Mouse (Mus musculus): ENCODE results near the gene Ago1. TPM values are rescaled to one million over a fixed set of nuclear protein-coding genes. Genes with fewer than 3 reads are reported as not detected.

Ago1 gene
- total and polyA plus RNA-seq, 3 experiments, result 5.4 to 312 (median 15.4) TPM

DNA sequence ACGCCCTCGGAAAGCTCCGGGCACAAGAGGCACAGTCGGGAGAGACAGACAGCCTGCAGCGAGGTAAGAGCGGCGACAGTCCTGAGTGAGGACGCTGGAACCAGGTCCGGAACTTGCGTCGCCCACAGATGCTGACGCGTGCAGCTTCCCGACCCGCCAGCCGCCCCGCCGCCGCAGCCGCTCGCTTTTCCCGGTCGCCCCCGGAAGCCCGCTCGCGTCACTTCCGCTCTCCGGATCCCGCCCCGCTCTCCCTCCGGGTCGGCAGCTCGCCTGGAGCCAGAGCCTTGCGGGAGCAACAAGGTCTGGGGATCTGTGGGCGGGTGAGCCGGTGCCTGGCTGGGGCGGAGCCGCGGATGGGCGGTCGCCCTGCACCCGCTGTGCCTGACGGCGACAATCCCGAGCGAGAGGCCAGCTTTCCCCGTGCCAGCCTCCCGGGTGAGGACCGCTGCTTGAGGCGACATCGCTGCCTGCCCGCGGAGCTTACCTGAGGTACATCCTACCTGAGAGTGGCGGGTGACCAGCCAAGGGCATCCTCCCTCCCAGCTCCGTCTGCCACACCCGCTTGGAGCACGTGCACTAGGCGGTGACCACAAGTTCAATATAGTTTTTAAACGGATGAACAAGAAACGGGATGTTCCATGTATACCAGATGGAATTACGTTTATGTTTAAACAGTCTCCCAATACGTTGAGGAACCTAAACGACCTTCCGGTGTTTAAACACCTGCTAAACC is 38.9 kb downstream of the Ago1 start, which contains the start of gene Ago3 (continued):
- TF ChIP-seq NRF1 (IDR thresholded peaks at IDR 0.05; ENCODE audit: insufficient read depth, low read depth, low read length, poor library complexity, severe bottlenecking) (no peak), SMC3 (IDR thresholded peaks at IDR 0.05; ENCODE audit: low read depth, low read length) (no peak), ELF1 (IDR thresholded peaks at IDR 0.05; ENCODE audit: low read depth, low read length) (peak; percentile 67; the same call in 1 of the 2 replicates)

DNA sequence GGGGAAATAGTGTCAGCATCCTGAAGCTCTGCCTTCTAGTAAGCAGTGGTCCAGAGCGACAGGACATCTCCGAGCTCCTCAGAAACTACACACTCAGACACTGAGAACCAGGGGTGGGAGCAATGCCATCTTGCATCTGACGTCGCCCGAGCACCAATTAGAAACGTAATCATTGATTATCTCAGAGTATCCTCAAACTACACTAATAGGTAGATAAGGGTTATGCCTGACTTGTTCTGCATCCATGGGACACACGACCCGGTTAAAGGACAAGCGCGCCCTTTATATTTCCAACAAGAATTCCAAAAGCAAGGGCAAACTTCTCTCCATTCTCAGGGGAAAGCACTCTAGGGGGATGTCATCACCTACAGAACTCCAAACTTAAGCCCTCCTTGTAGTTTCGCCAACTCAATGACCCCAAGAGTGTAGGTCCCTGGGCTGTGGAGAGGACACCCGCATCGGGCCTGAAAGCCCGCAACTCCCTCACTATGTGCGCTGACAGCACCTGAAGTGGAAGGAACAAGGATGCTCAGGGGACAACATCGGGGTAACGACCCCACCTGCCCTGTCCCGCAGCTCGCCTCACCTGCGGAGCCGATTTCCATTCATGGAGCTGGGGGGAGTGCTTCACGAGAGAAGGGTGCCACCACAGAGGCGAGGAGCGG is 39.6 kb downstream of the Ago1 start:
- H3K9ac ChIP-seq (ENCODE audit: control insufficient read depth, low read depth, low read length, poor library complexity, severe bottlenecking), result peak overlapping the region; percentile 88
- peaks cover 0 to 12% of the 10 kb centered on the region in 2 experiments; a peak in 2 of 4 replicates for H3K36me3 ChIP-seq (ENCODE audit: control insufficient read depth in 1 of 2, insufficient read depth in 2 of 2, low read length in 2 of 2)
- no peaks in the 10 kb centered on the region for H3K27me3 ChIP-seq (ENCODE audit: control insufficient read depth in 1 of 2, insufficient read depth in 2 of 2, low read length in 2 of 2)
- DNase-seq (ENCODE audit: low read depth, low spot score), result peak; percentile 55
- H3K4me1 ChIP-seq (ENCODE audit: control insufficient read depth in 1 of 2, insufficient read depth in 2 of 2, low read length in 2 of 2), result peaks cover 5 to 6% of the 10 kb centered on the region in 2 experiments
- peak overlapping the region; percentile 88 to 97 for H3K4me3 ChIP-seq (ENCODE audit: control insufficient read depth in 1 of 2, insufficient read depth in 1 of 2, low read depth in 2 of 2, low read length in 2 of 2)
- peaks cover 14% of the 10 kb centered on the region for H3K79me2 ChIP-seq (ENCODE audit: control insufficient read depth, insufficient read depth, low read length, poor library complexity)
- TF ChIP-seq TCF12 (IDR thresholded peaks at IDR 0.05; ENCODE audit: low read depth, low read length), result no peak
- TF ChIP-seq POLR2A (IDR thresholded peaks at IDR 0.05; ENCODE audit: control insufficient read depth in 1 of 2, insufficient read depth in 1 of 2, low read depth in 1 of 2, low read length in 2 of 2, poor library complexity in 1 of 2), result no peak
- no peak for TF ChIP-seq SMC3 (IDR thresholded peaks at IDR 0.05; ENCODE audit: low read depth, low read length)
- TF ChIP-seq CTCF (IDR thresholded peaks at IDR 0.05 in 2 of 3, conservative IDR thresholded peaks at IDR 0.05 in 1 of 3; ENCODE audit: control insufficient read depth in 1 of 3, insufficient read depth in 1 of 3, low read depth in 2 of 3, low read length in 3 of 3, poor library complexity in 1 of 3, severe bottlenecking in 1 of 3), result no peak
- TF ChIP-seq CHD1 (IDR thresholded peaks at IDR 0.05; ENCODE audit: low read depth, low read length), result no peak
- TF ChIP-seq POLR2AphosphoS5 (IDR thresholded peaks at IDR 0.05; ENCODE audit: borderline replicate concordance, low read depth, low read length), result no peak
- no peak for TF ChIP-seq ZC3H11A (IDR thresholded peaks at IDR 0.05; ENCODE audit: low read depth, low read length)
- TF ChIP-seq MAX (IDR thresholded peaks at IDR 0.05; ENCODE audit: low read length), result no peak
- TF ChIP-seq ELF1 (IDR thresholded peaks at IDR 0.05; ENCODE audit: low read depth, low read length), result no peak
- no peak for TF ChIP-seq EP300 (IDR thresholded peaks at IDR 0.05; ENCODE audit: low read depth in 1 of 2, low read length in 2 of 2)
- no peak for TF ChIP-seq KAT2A (conservative IDR thresholded peaks at IDR 0.05; ENCODE audit: low read depth, low read length)
- no peak for TF ChIP-seq NRF1 (IDR thresholded peaks at IDR 0.05; ENCODE audit: insufficient read depth, low read depth, low read length, poor library complexity, severe bottlenecking)
- TF ChIP-seq E2F4 (IDR thresholded peaks at IDR 0.05; ENCODE audit: borderline replicate concordance, low read depth, low read length), result no peak
- TF ChIP-seq MAFK (IDR thresholded peaks at IDR 0.05; ENCODE audit: borderline replicate concordance, low read depth, low read length), result no peak
- TF ChIP-seq POLR2AphosphoS2 (IDR thresholded peaks at IDR 0.05; ENCODE audit: low read length), result no peak
- TF ChIP-seq UBTF (IDR thresholded peaks at IDR 0.05; ENCODE audit: borderline replicate concordance, insufficient read depth, low read depth, low read length), result no peak
- no peak for TF ChIP-seq TAL1 (IDR thresholded peaks at IDR 0.05; ENCODE audit: low read length)
- TF ChIP-seq MYC (IDR thresholded peaks at IDR 0.05; ENCODE audit: low read depth, low read length), result no peak
- TF ChIP-seq BHLHE40 (IDR thresholded peaks at IDR 0.05; ENCODE audit: borderline replicate concordance, low read depth, low read length), result no peak
- H3K27ac ChIP-seq (ENCODE audit: control insufficient read depth, low read depth, low read length), result peak overlapping the region; percentile 71
- H3K9me3 ChIP-seq (replicated peaks; ENCODE audit: insufficient read depth, low read length), result no peaks in the 10 kb centered on the region
